Mouse (Mus musculus): Measurements from ENCODE around the gene Arih1.

GRCm38 (mm10) chr9:59508146-59508545 is 21.7 kb upstream of the Arih1 start:
- TF ChIP-seq POLR2A (IDR thresholded peaks at IDR 0.05; ENCODE audit: borderline replicate concordance, extremely low read depth, low read depth, low read length) (no peak), CTCF (IDR thresholded peaks at IDR 0.05; ENCODE audit: insufficient read depth, low read length) (no peak)
